Mouse (Mus musculus): ENCODE data around the gene Cptp.

Cptp gene

DNA sequence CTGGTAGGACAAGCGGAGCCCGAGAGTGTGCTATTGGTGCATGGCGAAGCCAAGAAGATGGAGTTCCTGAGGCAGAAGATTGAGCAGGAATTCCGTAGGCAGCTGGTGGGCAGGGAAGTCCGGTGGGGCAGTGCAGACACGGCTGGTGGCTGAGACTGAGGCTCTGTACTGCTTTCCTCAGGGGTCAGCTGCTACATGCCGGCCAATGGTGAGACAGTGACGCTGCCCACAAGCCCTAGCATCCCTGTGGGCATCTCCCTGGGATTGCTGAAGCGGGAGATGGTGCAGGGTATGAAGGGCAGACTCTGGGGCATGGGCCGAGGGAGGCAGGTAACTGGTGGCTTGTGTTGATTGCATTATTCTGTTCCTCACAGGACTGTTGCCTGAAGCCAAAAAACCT, 18.4 kb upstream of the Cptp start:
- no peak for DNase-seq (ENCODE audit: low spot score)

- no peak for DNase-seq (ENCODE audit: low spot score)
Measured at GRCm38 (mm10) chr4:155886330-155886729, 17.1 kb upstream of the Cptp start.

DNA sequence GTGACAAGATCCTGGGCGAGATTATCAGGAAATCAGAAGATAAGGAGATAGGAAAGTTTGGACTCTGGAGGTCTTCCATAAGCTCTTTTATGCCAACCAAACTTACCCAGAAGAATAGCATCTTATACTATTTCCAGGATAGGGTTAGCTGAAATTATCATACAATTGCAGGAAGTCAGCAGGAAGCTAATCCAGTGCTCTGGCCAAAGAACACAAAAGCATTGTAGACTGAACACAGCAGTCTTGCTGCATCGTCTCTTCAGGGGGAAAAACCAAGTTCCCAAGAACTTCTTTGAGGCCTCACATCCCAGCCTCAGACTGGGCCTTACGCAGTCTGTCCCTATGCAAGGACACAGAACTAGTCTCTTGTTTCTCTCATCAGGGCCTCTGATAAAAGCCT, 14.3 kb upstream of the Cptp start:
- DNase-seq (ENCODE audit: low spot score) = no peak

DNA sequence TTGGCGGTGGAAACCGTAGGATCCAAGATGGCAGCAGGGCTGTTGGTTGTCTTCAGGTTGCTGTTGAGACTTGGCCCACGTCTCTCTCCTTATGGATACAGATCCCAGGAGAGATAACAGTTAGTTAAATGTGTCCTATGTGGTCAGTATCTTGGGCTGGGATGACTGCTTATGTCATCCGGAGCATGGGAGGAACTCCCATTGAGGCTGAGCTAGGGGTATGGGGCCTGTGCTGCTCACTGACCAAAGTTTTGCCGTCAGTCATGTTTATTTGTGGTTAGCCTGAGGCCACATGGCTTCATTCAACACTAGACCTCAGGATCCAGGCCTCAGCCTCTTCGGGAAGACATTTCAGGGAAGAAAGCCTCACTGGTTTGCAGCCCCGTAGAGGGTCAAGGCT, 2.2 kb upstream of the Cptp start:
- DNase-seq (ENCODE audit: low spot score) = no peak

DNA sequence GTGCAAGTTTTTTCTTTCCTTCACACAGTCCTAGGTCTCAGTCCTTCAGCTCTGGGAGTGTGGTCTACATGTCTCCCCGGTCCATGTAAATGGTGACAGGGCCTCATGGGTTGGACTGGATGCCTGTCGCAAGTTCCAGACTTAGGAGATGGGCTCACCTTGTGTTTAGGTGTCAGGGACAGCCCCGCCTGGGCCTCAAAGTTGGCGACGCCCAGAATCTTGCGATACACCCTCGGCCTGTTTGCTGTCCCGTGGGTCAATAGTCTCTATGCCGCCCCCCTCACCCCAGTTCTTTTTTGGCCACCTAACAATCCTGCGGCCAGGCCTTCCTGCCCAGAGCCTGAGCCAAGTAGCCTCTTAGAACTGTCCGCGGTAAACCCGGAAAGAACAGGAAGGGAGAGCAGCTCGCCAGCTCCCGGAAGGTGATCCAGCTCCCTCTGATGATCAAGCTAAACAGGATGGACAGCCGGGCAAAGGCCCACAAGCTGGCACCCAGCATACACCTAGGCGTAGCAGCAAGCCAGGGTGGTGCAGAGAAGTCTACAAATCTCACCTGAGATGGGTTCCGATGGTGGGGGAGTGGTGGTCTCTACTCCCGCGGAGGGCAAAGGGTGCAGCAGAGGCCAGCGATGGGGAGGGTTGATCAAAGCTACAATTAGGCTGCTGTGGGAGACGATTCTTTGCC, 484 bp downstream of the Cptp start:
- DNase-seq (ENCODE audit: low spot score) = no peak

DNA sequence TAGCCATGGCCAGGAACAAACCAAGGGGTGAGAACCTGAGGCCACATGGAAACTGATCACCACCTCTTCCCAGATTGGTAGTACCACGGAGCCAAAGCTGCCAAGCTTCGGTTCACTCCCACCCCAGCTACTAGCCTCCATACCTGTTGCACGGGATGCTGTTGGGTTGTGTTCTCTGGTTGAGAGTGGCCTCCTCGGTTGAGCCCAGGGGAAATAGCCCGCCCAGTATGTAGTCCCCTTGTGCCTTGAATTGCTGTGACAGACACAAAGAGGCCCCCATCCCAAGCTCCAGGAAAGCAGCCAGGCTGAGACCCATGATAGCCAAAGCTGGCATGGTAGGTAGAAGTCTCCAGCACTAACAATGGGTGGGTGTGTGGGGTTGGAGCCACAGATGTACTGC, 6.2 kb downstream of the Cptp start, which contains the start of gene Tas1r3:
TSS of gene Tas1r3 (minus strand) at position 362 of the 400 bp plus-strand sequence.
- DNase-seq (ENCODE audit: low spot score) = no peak

- DNase-seq (ENCODE audit: low spot score) = no peak
Measured at GRCm38 (mm10) chr4:155861787-155862186, 7.5 kb downstream of the Cptp start.

DNA sequence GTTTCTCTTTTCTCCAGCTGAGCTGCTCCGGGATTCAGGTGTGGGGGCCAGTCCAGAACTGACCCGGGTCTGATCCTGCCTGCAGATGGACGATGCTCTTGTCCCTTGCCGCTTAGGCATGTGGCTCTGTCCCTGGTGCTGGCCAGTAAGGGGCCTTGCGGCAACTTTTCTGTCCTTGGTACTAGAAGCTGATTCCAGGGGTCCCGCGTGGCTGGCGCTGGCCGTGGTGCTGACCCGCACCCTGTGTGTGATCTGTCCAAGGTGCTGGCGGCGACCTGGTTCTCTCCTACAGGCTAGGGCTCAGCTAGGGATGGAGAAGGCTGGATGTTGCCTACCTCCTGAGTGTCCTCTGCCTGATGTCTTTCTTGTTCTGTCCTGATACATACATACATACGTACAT, 9.9 kb downstream of the Cptp start:
- DNase-seq (ENCODE audit: low spot score) = peak; percentile 90

- no peak for DNase-seq (ENCODE audit: low spot score)
Measured at GRCm38 (mm10) chr4:155856881-155857280, 12.4 kb downstream of the Cptp start.

DNA sequence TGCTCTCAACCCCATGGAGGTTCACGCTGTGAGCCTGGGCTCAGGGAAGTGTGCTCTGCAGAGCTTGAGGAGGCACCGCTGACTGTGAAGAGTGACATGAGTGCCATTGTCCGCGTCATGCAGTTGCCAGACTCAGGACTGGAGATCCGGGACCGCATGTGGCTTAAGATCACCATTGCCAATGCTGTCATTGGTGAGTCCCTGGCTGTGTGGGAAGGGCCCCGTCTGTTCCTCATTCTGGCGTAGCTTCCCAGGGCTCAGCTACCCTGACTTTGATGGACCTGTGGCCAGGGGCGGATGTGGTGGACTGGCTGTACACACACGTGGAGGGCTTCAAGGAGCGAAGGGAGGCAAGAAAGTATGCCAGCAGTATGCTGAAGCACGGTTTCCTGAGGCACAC, 13.2 kb downstream of the Cptp start:
- no peak for DNase-seq (ENCODE audit: low spot score)

GRCm38 (mm10) chr4:155854991-155855390, 14.2 kb downstream of the Cptp start:
- DNase-seq (ENCODE audit: low spot score) = no peak

- no peak for DNase-seq (ENCODE audit: low spot score)
Measured at GRCm38 (mm10) chr4:155853421-155853820, 15.8 kb downstream of the Cptp start.

DNA sequence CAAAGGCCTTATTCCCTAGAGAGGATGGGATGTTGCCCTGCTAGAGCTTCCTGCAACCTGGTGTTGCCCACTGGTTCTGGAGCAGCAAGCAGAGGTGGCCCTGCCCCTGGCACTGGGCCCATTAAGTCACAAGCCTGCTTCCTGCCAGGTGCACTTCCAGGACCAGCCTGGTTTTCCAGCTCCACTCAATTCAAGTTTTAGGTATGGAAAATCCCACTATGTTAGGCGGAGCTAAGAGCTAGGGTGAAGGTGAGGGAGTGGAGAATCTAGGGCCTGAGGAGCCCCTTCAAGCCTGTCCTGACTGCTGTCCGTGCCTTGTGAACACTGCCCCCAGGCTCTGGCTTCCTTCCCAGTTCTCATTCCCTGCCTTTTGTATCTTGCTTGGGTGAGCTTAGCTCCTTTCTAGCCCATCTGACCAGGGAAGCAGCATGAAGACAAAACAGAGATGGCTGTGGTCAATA, 17.3 kb downstream of the Cptp start:
- DNase-seq (ENCODE audit: low spot score) = no peak

DNA sequence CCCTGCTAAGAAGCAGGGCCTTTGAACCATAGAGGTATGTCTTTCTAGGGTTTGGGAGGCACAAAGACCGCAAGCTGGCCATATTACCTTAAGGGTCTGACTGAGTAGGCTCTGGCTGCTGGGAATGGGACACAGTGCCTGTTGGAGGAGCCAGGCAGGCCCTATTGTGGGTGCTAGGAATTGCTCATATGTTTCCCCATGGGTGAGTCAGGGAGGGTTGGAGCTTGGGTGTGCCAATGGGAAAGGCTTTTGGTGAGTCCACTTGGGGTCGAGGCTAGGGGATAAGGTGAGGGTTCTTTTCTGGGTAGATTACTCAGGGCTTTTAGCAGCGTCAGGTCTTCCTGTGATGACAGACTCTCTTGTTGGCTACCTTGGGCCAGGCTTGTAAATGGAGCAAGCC, 17.9 kb downstream of the Cptp start:
- no peak for DNase-seq (ENCODE audit: low spot score)

DNA sequence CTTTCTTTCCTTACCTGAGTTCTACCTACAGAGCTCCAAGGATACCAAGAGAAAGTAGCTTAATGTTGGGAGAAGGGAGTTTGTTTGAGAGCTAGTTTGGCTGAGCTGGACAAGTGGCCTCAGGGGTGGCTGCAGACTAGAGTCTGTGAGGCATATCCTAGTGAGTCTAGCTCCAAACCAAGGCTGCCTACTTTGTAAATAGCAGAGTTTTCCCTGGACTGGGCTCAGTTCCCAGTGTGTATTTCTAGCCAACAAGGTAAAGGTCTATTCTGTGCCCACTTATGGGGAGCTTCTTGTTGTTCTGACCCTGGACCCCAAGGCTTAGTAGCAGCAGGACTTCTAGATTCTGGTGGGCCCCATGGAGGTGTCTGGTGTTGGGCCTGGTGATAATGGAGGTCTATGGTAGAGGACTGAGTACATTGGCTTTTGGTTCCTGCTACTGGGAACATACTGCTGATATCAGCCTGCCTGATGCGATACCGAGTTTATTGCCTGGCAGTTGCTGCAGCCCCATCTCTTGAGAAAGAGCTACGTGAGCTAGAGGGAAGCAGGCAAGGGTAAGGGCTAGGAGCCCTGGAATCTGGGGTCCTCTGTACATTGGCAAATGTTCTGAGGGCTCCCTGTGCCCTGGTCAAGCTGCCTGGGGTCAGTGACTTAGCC, 19.3 kb downstream of the Cptp start:
- no peak for DNase-seq (ENCODE audit: low spot score)

DNA sequence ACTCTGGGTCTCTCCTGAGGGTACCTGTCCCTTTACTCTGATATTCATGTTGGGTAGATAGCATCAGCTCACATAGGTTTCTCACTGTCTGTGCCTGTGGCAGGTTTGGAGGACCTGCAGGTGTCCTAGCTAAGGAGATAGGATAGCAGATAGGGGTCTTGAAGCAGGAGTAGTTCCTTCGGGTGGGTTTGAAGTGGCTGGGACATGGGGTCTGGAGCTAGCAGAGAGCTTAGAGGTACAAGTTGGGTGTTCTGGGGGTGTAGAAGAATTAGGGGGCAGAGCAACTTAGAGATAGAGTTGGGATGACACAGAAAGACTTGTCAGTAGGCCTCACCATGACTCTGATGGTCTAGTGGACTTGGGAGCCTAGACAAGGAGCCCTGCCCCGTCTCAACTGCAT, 19.8 kb downstream of the Cptp start:
- no peak for DNase-seq (ENCODE audit: low spot score)

DNA sequence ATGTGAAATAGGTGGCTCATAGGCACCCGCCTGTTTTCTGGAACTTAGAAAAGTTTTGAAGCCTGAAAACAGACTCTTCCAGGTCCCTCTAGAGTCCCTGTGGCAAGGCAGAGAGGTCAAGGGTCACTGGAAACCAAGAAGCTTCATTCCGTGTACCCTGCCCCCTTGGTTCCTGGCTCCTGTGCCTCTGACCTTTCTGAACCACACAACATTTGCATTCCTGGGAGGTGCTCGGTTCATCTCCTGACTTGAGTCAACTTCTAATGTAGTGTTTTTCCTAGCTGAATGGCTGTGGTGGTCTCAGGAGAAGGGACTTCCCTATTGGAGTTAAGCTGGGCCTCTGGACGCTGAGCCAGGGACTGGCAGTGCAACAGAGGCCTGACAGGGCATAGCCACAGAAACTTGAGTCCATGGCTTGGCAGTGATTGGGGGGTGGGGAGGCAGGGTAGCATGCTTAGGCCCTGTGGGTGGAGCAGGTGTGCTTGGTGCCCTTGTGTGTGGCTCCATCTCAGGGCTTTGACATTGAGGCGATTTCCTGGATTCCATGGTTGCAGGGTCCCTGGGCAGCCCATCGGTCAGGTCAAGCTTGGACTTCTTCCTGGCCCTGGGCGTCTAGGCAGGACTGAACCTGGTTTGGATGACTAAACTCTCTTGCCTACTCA, 20.7 kb downstream of the Cptp start:
- DNase-seq (ENCODE audit: low spot score) = no peak

GRCm38 (mm10) chr4:155847591-155848352, 21.5 kb downstream of the Cptp start:
- DNase-seq (ENCODE audit: low spot score) = peak; percentile 63

DNA sequence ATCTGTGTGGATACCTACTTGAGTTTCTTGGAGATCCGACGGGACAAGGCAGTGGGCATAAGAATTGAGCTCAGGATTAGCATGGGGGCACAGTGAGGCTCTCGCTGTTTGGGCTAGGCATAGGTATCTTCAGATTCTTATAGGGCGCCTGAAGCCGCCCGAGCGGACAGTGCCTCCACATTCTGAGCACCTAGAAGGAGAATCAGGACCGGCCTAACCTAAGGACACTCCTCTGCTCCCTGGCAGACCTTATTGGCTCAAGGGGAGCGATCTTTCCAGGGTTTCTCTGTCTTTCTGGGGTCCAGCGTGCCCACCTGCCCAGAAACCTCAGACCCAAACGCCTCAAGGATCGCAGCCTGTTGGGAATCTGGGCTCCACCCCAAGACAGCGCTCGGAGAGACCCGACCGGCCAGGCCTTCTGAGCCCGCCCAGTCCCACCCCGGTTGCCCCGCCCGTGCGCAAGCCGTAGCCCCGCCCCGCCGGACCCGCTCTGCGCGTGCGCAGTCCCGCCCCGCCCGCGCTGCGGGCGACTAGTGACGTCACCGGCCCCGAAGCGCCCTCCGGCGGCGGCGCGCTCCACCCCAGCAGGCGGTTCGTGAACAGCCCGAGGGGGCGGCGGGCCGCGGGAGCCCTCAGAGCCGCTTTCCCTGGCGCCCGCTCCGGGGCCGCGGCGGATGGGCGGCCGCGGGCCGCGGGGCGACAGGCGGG, 22.2 kb downstream of the Cptp start, which contains the start of gene Dvl1:
TSS of gene Dvl1 (plus strand) at position 532 of the 708 bp plus-strand sequence.
- peak; percentile 99 for DNase-seq (ENCODE audit: low spot score)

GRCm38 (mm10) chr4:155843231-155843630, 26.0 kb downstream of the Cptp start:
- DNase-seq (ENCODE audit: low spot score) = no peak

GRCm38 (mm10) chr4:155841651-155842270, 27.5 kb downstream of the Cptp start:
- peak; percentile 47 for DNase-seq (ENCODE audit: low spot score)
